Mouse (Mus musculus) small intestine, adult 2 months (tissue): Measurements from ENCODE around the gene Mrpl12.

Experiments
- CTCF ChIP-seq: fragments of 200-500 bp; IDR thresholded peaks from 2 replicates; pipeline ENCODE4 v1.5.1; 2012; ENCODE audit warnings: low read depth, mild to moderate bottlenecking, control low read depth, inconsistent platforms, low read length, moderate library complexity, mixed read lengths; ENCODE audit not compliant: insufficient replicate concordance, insufficient read length; ENCODE audit errors: extremely low read depth
- POLR2A ChIP-seq: fragments of 200-500 bp; IDR thresholded peaks from 2 replicates; pipeline ENCODE4 v1.6.1; 2012; ENCODE audit warnings: low read depth, mild to moderate bottlenecking, control low read depth, inconsistent platforms, low read length, moderate library complexity

- TF ChIP-seq CTCF (no peak), POLR2A (no peak)
These were observed 40.3 kb upstream of the Mrpl12 start for GRCm38 (mm10) chr11:120444106-120444505.
